Mouse (Mus musculus) liver, postnatal 0 days (tissue): ENCODE results near the gene Erp27.

ENCODE experiments used
- CTCF ChIP-seq: sonication (generic); IDR thresholded peaks from 2 replicates; pipeline ENCODE4 v1.5.1; 2016; ENCODE audit warnings: antibody characterized with exemption, low read depth
- EP300 ChIP-seq: IDR thresholded peaks from 2 replicates; pipeline ENCODE4 v1.6.1; 2016; ENCODE audit warnings: antibody characterized with exemption, low read depth, mild to moderate bottlenecking

DNA sequence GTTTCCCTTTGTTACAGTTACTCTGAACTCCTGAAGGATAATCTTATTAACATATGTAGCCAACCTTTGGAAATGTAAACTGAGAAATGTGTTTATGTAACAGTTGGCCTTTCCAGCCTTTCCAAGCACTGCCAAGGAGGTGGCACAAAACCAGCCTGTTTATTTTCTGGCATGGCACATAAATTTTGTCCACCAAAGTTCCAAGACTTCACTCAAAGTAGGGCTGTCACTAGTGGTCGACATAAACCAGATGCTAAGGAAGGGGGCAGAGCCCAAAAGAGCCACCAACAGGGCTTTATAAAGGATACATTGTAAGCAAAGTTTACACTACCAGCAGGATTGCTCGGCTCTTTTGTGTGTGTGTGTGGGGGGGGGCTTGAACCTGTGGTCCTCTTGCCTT, 4.1 kb downstream of the Erp27 start:
- TF ChIP-seq CTCF (no peak), EP300 (no peak)
